Mouse (Mus musculus): ENCODE data around the gene Hoxa5.

DNA sequence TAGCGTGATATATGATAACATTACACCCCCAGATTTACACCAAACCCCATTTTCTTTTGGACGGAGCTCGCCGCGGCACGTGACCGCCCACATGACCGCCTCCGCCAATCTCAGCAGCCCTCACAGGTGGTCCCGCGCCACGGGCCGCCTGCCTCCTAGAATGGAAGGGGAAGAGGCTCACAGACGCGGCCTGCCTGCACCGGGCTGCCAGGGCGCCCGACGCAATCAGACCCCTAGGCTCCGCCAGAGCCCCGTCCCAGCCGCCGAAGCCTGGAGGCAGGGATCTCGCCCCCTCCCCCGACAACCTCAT is 13.0 kb upstream of the Hoxa5 start:
- TF ChIP-seq EP300 (IDR thresholded peaks at IDR 0.05; ENCODE audit: insufficient read depth, low read depth, low read length) (no peak), POLR2A (IDR thresholded peaks at IDR 0.05; ENCODE audit: insufficient read depth, low read depth, low read length) (no peak)
